Mouse (Mus musculus) c-Kit-positive CD71-positive TER-119-positive erythroid progenitor cells, embryonic 14.5 days (primary cell): ENCODE measurements around the gene Sigmar1.

Experiments
- DNase-seq: peaks from one replicate; pipeline ENCODE4 v3.0.0-alpha.2; 2013; ENCODE audit warnings: low spot score

Gene Sigmar1

DNA sequence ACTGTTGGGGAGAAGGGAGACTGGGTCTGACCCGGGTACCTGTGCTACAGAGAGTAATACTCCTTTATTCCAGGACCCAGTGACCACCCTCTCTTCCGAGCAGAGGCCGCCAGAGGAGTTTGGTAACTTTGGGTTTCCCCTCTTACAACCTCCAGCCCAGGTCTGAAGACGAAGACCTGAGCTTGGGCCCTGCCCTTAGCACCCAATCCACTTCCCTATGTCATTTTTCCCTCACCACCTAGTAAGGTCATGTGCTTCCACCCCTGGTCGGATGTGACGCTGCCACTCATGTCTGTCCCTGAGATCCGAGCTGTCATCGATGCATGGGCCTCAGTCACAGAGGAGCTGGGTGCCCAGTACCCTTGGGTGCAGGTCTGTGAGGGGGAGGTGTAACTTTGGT, 483 bp upstream of the Sigmar1 start:
- DNase-seq = no peak

GRCm38 (mm10) chr4:41754797-41755337, 1.1 kb downstream of the Sigmar1 start, which contains the start of gene Galt:
Gene Galt (plus strand): TSS chr4:41755228.
- no peak for DNase-seq

GRCm38 (mm10) chr4:41745021-41745420, 10.9 kb downstream of the Sigmar1 start:
- no peak for DNase-seq

DNA sequence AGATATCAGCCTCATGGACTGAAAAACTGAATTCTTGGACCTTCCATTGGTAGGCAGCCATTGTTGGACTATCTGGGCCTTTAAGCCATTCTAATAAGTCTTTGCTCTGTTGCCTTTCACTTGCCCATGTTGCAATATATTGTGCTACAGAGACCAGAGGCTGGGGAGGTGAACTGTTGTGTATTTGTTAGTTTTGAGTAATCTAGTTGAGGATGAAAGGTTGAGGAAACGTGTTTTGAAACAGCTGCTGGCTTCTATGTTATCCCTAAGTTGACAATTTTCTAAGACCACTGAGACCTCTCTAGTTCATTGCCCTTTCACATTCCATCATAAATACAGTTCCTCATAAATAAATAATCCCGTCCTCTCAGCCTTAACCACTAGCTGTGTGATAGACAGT, 11.8 kb downstream of the Sigmar1 start:
- DNase-seq = no peak

DNA sequence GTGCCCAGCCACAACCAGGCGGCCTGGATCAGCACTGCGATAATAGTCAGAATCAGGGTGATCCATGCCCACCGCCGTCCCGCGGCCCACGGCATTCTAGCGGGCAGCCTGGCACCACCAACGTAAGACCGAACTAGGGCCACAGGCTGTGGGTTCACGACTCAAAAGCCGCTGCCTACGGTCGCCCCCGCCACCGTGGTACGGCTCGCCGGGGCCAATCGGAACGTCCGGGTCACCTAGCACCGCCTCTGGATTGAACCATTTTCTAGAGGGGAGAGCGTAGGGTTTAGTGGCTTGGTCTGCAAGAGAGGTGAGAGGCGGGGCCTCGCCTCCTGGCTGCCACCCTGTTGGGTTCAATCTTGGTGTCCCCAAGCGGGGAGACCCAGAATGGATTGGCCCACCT, 14.8 kb downstream of the Sigmar1 start:
- DNase-seq = peak; percentile 93

DNA sequence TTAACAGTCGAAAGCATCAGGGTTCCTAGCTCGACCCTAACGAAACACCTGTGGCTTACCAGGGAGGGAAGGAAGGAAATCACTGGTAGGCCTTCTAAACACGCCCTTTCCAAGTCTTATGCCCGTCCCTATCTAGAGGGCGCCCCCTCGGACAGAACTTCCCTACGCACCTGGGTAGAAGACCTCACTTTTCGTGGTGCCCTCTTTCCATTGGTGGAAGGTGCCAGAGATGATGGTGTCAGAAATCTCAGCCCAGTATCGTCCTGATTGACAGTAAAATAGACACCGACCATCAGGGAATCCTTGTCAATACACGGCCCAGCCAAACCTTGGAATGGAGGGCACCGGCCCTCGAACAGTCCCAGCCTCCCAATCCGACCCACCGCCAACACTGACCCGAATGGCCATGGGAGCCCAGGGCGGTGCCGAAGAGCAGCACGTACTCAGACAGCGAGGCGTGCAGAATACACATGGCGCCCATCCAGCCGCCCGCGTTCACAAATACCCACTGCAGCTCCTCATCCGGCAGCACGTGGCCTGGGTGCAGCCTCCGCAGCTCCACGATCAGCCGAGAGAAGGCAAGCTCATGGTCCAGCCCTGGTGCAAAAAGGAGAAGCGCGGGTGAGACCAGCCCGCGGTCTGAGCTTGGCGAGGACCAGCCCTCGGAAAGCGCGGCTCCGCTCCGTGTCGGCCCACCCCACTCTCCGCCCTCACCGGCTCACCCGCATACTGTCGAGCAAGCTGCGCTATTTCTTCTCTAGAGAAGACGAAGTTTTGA, 15.4 kb downstream of the Sigmar1 start:
- no peak for DNase-seq

DNA sequence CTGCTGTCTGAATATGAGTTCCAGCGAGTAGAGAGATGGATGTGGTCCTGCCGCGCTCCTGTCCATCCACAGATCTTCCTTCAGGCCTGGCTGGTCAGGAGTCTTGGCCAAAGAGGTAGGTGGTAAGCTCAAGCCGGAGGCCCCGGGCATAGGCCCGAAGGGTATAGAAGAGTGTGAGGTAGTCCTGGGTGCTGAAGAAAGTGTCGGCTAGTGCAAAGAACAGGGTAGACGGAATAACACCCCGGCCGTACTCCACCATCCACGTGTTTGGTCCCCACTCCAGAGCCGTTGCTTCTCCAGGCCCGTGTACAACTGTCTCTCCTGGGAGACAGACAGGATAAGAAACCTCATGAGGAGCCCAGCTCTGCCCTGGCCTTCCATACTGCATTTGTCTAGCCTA, 16.7 kb downstream of the Sigmar1 start:
- DNase-seq = no peak

- no peak for DNase-seq
Observed at GRCm38 (mm10) chr4:41738256-41738603, 17.7 kb downstream of the Sigmar1 start.

GRCm38 (mm10) chr4:41737602-41738255, 18.2 kb downstream of the Sigmar1 start:
- peak; percentile 54 for DNase-seq

DNA sequence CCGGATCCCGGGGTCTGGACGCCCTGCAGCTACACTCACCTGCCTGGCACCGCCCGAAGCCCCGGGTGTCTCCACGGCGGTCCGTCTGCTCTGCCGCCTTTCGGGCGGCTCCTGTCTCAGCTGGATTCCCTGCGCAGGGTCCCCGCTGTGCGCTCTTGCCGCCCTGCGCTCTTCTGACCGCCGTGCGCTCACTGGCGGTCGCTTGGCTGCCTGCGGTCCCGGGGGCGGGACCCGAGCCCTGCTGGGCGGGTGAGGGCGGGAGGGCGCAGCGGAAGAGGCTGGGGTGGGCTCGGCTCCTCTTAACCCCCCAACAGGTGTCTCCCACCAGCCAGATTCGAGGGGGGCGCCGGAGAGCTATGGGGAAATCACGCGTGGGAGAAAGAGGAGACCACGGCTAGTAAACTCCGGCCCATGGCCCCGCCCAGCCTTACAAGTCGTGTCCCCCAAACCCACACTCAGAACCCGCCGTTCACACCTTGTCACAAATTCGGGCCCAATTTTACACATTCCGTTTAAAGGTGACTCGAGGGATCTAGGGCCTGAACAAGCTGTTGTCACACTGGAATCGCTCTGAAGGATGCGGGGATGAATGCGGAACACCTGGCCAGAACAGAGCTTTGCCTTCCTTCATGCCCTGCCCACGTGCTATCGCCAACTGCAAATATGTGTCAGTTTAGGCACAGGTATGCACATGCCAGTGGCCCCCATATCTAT, 24.7 kb downstream of the Sigmar1 start, which contains the start of gene Arid3c:
TSS of gene Arid3c (minus strand) at position 91 of the 714 bp plus-strand sequence.
- no peak for DNase-seq

GRCm38 (mm10) chr4:41726826-41727621, 28.9 kb downstream of the Sigmar1 start:
- DNase-seq = no peak

GRCm38 (mm10) chr4:41722918-41723351, 33.0 kb downstream of the Sigmar1 start, which contains the start of gene Dctn3:
Gene Dctn3 (minus strand): TSS chr4:41723170.
- DNase-seq = peak; percentile 91

GRCm38 (mm10) chr4:41716834-41717233, 39.1 kb downstream of the Sigmar1 start:
- DNase-seq = no peak

DNA sequence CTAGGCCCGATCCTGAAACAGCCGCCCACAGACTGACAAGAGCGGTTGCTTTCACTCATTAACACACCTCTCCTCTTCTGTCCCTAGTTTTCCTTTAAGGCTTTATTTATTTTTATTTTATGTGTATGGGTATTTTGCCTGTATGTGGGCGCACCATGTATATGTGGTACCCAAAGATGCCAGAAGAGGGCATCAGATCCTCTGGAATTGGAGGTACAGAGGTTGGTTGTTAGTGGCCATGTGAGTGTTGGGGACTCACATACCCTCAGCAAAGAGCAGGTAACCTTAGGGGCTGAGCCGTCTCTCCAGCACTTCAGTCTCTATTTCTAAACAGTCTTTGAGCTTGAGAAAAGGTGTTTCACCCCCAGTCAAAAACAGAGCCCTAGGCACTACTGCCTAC, 40.4 kb downstream of the Sigmar1 start:
- no peak for DNase-seq

DNA sequence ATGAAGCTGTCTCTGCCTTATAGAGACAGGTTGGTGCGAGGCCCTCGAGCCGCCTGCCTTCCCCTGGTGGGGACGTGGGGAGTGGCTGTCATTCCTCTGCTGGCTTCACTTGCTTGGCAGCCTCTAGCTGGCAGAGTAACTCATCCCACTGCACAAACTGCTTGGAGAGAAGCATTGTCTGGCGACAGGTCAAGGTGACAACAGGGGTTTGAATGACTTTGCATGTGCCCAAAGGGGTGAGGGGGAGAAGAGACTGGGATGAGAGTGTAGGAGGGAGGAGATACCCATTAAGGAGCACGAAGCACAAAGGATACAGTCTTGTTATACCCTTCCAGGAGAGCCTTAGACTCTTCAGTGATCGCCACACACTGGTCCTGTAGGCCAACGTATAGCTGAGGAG, 40.9 kb downstream of the Sigmar1 start:
- DNase-seq = no peak

- DNase-seq = peak; percentile 66
Observed at GRCm38 (mm10) chr4:41714276-41714675, 41.7 kb downstream of the Sigmar1 start.

DNA sequence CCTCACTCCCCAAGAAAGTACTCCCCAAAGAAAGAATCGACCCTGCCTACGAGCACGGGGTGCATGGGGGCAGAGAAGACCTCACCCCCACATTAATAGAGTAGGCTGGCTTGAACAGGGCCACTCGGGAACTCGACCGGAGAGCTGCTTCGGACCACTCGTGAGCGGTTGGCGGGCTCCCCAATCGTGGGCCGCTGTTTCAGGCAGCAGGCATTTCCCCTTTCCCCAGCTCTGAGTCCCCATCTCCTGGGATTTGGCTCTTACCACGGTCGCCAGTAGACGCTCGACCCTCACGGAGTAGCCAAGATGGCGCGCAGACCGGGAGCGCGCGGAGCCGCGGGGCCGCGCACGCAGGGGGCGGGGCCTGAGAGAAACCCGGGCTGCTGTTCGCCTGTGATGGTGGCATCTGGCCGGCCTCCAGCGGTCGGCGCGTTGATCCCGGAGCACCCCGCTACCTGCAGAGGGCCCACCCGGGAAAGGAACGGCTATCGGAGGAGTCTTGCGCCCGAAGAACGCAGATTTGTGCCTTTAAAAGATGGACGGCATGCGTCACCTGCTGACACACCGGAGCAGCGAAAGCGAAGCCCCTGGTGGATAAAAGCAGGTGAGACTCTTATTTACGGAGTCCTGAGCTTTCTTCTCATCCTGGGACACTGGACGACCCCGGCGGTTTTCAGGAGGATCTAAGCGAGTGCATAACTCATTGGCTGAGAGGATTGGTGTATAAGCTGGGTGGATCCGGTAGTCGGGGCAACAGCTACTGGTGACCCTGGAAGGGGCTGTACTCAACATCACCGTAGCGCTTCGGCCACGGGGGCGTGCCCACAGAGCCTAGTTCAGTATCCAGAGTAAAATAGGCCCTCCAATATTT, 42.5 kb downstream of the Sigmar1 start, which contains the start of gene Rpp25l:
TSS of gene Rpp25l (minus strand) at position 338 of the 871 bp plus-strand sequence.
- peak; percentile 84 for DNase-seq

- DNase-seq = no peak
Observed at GRCm38 (mm10) chr4:41712421-41713196, 43.3 kb downstream of the Sigmar1 start.

GRCm38 (mm10) chr4:41711705-41712375, 44.1 kb downstream of the Sigmar1 start:
- no peak for DNase-seq
